Mouse (Mus musculus) left cerebral cortex, postnatal 36 days (tissue): Measurements from ENCODE around the gene Cfap58. TPM values are rescaled to one million over a fixed set of nuclear protein-coding genes. Genes with fewer than 3 reads are reported as not detected.

Experiments used
- DNase-seq, 2 experiments: peaks; one replicate each; pipeline ENCODE4 v3.0.0; 2021 to 2022; ENCODE audit warnings: low spot score in 2 of 2, mixed read lengths in 1 of 2
- intact Hi-C: fragments of 180-260 bp; cut with DNase I; formaldehyde crosslinking; loops from one replicate; pipeline ENCODE4 v1.15.1; 2025
- total RNA-seq, 2 experiments: library from RNA; stranded (reverse); gene quantifications; 2 replicates each; pipeline ENCODE4 v1.2.3; 2021

The Cfap58 gene
- total RNA-seq, result under 1 TPM; 0.29 to 0.30 TPM

DNA sequence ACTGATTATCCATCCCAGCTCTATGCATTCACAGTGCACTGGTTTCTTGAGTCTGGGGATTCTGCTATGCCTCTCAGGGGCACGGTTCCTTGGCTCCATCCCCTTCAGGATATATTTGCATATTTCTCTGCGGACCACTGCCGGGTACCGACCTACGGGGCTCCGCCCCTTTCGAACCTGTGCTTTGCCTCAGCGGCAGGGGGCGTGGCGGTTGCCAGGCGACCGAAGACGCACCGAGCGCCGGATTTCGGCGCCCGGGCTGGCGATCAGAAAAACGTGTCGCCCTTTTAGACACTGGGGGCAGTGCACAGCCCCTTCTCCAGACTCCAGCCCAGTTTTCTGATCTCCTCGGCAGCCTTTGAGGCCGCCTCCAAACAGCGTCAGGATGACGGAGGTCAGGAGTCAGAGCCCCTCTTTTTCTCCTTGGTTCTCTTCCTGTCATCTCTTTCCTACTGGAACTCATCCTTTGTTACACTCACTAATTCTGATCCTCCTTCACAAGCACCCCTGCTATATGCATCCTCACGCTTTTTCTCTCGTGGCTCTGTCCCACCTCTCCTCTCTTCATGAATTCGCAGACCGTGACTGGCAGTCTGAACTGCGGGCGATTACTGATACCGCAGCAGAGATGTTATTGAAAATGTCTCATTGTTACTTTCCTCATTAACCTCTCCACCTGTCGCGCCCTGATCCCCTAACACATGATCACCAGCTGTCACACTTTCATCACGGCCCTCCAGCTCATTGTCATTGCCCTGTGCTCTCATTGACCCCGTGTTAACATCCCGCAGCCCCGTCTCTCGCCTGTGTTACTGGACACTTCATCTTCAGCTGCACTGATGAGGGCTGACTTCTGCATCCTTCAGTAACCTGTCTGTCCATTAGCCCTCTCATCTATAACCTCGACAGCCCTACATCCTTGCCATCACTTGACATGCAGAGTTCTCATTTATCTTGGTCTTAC lies at the start of gene Cfap58:
Gene Cfap58, plus strand, starts transcription at position 233 of the 964 bp plus-strand sequence.
- intact Hi-C loops, result loop anchor here (5.0 to 10.0 kb wide), 3 partner anchors 160 to 433 kb away; no protein-coding TSS in a partner anchor
- peak in 1 of 2 experiments; percentile 27 for DNase-seq

GRCm38 (mm10) chr19:47888037-47888436 lies 49.4 kb upstream of the Cfap58 start:
- intact Hi-C loops, result no loop called here
- no peak for DNase-seq

DNA sequence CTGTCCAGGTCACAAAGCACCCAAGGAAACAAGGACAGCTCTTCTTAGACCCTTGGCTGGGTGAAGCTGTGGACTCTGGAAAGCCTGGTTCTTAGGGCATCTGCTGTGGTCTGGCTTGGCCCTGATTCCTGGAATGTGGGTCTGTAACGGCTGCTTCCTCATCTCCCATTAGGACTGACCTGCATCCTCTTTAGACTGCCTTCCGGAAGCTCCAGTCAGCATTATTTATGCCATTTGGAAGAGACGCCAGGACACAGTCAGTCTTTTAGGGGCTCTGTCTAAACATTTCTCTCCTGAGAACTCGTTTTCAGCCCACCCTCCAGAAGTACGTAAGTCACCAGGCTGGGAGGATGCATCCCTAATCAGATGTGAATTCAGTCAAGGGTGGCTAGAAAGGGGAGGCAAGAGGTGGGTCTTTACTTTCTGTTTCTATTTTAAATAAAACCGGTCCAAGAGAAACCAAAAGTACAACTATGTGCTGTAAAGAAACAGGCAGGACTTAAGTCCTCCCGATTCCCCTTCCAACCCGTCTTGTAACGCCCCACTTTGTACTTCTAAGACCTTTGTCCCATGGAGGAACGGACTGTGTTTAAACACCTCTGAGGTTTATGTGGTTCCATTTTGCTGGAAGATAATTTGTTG lies 46.9 kb upstream of the Cfap58 start:
- no peak for DNase-seq
- intact Hi-C loops, result no loop called here

- intact Hi-C loops, result no loop called here
- DNase-seq, result no peak
Measured at GRCm38 (mm10) chr19:47891562-47892312, 45.7 kb upstream of the Cfap58 start.

DNA sequence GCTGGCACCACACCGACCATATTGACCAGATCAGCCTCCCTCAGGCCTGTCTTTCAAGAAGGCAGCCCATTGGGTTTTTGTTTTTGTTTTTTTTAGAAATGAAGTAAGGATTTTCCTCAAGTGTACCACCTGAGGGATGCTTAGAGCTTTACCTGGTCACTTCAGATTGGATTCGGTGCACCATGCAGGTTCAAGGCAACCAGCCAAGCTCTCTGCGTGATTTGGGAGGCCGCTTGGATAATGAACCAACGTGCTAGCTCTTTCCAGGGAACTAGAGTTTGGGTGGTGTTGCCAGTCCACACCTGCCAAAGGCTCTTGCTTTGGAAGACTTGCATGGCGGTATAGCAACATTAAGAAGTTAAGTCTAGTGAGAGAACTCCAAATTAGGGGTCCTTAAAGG lies 44.4 kb upstream of the Cfap58 start:
- no peak for DNase-seq
- intact Hi-C loops, result no loop called here

GRCm38 (mm10) chr19:47898472-47899079 lies 38.9 kb upstream of the Cfap58 start:
- intact Hi-C loops, result no loop called here

GRCm38 (mm10) chr19:47900012-47900411 lies 37.5 kb upstream of the Cfap58 start:
- no peak for DNase-seq
- intact Hi-C loops, result no loop called here

More at GRCm38 (mm10) chr19:47898472-47899079, 38.9 kb upstream of the Cfap58 start:
- DNase-seq, result no peak

GRCm38 (mm10) chr19:47900558-47900957 lies 36.9 kb upstream of the Cfap58 start:
- no peak for DNase-seq
- intact Hi-C loops, result no loop called here

DNA sequence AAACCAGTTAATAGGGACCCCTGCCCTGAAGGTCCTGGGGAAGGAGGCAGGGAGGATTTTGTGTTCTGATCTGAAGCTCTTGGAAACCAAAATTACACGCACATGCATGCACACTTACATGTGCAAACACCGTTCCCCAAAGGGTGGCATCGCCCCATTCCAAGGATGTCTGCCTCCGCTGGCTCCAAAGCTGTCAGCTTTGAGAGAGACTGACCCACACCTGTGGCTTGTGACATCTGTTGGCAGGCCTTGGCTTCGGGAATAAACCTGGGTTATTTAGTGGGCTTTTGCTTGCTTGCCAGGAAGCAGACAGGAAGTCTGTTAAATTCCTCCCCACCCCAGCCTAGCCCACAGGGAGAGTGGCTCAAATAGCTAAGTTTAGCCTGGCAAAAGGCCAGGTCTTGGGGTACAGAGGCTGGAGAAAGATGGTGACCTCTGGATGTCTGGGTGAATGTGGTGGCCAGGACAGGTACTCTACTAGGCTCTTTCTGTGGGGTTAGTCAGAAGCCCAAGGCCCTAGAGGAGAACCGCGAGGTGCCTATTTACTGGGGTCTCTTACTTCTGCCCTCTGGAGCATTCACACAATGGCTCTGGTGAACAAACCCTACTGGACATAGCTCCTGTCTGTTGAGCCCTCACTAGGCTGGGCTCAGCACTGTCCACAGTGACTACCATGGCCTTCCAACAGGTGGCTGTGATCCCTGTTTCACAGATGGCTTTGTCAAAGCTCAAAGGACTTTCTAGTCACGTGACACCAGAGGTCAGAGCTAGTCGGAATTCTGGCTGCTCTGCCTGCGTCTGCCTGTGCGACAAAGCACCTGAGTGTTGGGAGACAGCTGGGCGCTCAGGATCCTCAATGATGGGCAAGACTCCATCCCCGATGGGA lies 34.9 kb upstream of the Cfap58 start:
- DNase-seq, result no peak
- intact Hi-C loops, result no loop called here

GRCm38 (mm10) chr19:47903679-47904078 lies 33.8 kb upstream of the Cfap58 start:
- intact Hi-C loops, result no loop called here

DNA sequence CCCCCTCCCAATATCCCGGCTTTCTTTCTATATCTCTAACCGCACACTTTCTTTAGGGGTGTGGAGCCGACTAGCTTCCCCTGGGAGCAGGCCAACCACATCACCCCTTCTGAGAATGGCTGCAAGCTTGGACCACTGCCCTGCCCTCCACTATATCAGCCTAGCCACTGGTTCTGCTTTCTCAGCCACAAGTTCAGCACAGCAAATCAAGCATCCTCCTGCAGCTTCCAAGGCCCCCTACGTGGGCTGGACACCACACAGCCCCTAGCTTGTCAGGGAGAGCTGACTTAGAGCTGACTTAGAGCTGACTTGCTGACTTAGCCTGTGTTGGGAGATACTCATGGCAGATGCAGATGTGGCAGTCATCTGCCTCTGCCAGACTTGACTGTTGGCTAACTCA lies 32.4 kb upstream of the Cfap58 start:
- DNase-seq, result no peak
- intact Hi-C loops, result no loop called here

More at GRCm38 (mm10) chr19:47903679-47904078, 33.8 kb upstream of the Cfap58 start:
- no peak for DNase-seq

- intact Hi-C loops, result no loop called here
Measured at GRCm38 (mm10) chr19:47905603-47906002, 31.9 kb upstream of the Cfap58 start.

DNA sequence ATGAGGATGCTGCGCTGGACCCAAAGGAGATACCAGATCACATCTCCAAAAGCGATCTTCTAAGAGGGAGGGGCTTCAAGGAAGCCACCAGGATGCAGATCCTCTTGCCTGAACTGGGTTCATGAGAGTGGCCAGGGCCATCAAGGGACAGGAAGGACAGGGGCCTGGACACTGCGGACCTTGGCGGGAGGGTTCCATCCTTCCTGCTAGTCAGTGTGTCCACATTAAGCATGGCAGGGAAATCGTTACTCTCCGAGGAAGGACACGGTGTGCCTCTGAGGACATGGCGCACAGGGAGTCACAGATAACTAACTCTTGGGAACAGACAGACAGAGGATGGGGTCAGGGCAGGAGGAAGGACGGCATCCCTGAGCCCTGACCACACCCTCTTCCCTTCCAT lies 29.9 kb upstream of the Cfap58 start:
- DNase-seq, result no peak
- intact Hi-C loops, result no loop called here

More at GRCm38 (mm10) chr19:47905603-47906002, 31.9 kb upstream of the Cfap58 start:
- no peak for DNase-seq

DNA sequence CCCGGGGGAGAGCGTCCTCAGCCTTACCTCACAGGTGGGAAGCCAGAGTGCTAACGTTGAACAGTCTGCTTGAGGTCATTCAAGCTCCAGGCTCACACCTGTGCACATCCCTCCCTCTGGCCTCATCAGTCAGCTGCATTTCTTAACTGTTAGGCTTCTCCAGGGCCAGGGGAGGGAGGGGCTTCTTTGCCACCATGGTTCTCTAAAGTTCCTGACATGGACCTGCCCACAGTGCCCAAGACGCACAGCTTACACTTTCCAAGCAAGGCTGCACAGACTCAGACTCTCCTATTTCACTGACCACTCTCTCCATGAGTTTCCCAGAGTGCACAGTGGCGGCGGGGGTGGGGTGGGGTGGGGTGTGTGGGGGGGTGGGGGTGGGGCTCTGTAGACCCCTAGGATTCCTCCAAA lies 28.5 kb upstream of the Cfap58 start:
- DNase-seq, result no peak
- intact Hi-C loops, result no loop called here

DNA sequence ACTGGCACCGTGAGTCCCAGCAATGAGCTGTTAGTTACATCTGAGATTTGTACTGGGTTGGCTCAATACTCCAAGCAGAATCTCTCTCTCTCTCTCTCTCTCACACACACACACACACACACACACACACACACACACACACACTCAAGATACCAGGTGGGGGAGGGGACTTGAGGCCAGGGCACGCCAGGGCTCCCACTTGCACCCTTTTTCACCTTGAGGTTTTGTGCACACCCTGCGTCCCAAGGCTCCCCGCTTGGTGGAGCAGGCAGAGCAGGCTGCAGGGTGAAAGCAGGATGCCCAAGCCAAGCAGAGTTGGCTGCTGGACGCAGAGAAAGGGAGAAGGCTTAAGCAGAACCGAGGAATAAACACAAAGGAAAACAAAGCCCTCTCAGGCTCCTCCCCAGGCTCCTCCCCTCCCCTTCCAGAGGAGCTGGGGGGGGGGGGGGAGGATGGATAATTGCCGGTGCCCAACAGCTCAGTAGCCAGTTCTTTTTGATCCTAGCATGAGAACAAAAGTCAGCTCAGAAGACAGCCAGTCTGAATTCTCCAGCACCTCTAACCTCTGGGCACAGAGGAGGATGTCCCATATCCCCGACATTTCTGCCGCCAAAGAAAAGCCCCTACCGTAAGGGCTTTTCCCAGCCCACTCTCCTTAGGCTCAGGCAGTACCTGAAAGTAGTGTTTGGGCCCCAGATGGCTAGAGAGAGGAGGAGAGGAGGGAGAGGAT lies 27.9 kb upstream of the Cfap58 start:
- DNase-seq, result no peak
- intact Hi-C loops, result no loop called here

DNA sequence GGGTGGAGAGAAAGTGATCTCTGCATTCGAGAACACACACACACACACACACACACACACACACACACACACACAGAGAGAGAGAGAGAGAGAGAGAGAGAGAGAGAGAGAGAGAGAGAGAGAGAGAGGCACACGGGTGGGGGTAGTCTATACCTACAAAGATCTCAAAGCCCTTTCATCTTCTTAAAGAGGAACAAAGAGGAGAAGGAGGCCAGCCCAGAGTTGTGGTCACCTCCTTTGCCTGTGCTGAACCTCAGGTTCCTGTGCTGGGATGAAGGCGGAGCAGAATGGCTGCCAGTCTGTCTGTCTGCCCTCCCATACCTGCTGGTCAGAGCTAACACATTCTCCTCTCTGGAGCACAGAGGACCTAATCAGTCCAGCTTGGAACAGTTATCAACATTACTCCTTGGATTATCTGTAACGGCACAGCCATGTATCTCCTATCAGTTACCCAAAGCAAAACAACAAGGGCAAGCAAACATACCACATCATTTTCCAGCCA lies 27.3 kb upstream of the Cfap58 start:
- intact Hi-C loops, result no loop called here

DNA sequence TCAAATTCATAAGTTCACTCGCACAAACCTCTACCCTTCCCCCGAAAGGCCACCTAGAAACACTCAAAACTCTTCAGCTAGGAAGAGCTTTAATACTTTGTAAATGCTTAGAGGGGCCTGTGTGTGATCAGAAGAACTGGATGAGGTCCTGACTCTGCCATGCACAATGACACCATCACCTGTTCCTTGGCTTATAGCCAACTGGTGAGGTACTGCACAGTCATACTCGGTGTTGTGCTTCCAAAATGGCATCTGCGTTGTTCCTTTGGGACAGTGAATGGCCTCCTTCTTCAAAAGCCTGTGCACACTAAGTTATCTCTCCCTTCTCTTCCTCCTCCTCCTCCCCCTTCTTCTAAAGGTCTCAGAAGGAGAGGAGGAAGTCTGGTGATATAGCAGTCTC lies 26.7 kb upstream of the Cfap58 start:
- intact Hi-C loops, result no loop called here
- DNase-seq, result no peak

More for the DNA sequence above, 27.3 kb upstream of the Cfap58 start:
- no peak for DNase-seq

- DNase-seq, result no peak
- intact Hi-C loops, result no loop called here
Measured at GRCm38 (mm10) chr19:47913344-47913743, 24.1 kb upstream of the Cfap58 start.
